Mouse (Mus musculus): Measurements from ENCODE around the gene Asb2.

- TF ChIP-seq GATA1 (IDR thresholded peaks at IDR 0.05; ENCODE audit: borderline replicate concordance, low read length), result no peak
- TF ChIP-seq FLI1 (IDR thresholded peaks at IDR 0.05; ENCODE audit: low read length), result no peak
Observed at GRCm38 (mm10) chr12:103314640-103315361, 41.0 kb downstream of the Asb2 start.
